In the genomic region with DNA sequence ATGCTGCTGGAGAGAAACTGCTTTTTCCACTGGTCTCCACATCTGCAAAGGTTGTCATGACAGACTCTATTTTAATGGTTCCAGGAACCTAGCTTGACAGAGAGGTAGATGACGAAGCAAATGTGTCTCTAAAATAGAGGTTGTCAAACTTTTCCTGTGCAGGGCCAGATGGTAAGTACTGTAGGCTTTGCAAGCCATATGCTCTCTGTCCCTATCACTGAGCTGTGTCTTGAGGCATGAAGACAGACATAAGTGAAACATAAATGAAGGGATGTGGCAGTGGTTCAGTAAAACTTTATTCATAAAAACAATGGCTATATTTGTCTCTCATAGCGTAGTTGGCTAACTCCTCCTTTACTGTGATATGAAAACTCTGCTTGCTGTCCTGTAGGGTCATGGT, we compare ENCODE assay signal across 25 mouse cellular contexts.
DNase-seq lines count a peak whose midpoint lies in the region; ATAC-seq and TF ChIP-seq lines count a peak whose summit lies in the region.
"Had no signal": no experiment of that assay in that cellular context is flagged by ENCODE, and none has a peak within 500 bp of the region (broad histone marks: within the 10 kb centered on the region; RNA-seq: fewer than 3 reads in every experiment).

No protein-coding gene starts in this region.

- ATAC-seq in forebrain, postnatal 0 days: no peak
- ATAC-seq in forebrain, embryonic 12.5 days (ENCODE audit: low FRiP score): no peak
- no peak for ATAC-seq in heart, embryonic 11.5 days (replicated peaks; ENCODE audit: insufficient number of reproducible peaks, low FRiP score, low TSS enrichment)
- ATAC-seq: activated CD4-positive, CD25-positive, alpha-beta regulatory T cell, adult 4 months; CD4-positive, CD25-positive, alpha-beta regulatory T cell, adult 4 months; forebrain, embryonic 14.5 days; forebrain, embryonic 16.5 days; Patski had no signal

- WGBS in forebrain, postnatal 0 days: 65% methylated on average over 2 of the region's 2 CpGs
- WGBS in forebrain, embryonic 12.5 days: 88% methylated on average over 2 of the region's 2 CpGs
- 67% methylated on average over 2 of the region's 2 CpGs for WGBS in heart, embryonic 11.5 days (ENCODE audit: insufficient replicate concordance)

- no peaks in the 10 kb centered on the region for H3K4me1 ChIP-seq in forebrain, postnatal 0 days (ENCODE audit: insufficient read depth)
- H3K4me1 ChIP-seq in forebrain, embryonic 12.5 days: no peaks in the 10 kb centered on the region
- no peaks in the 10 kb centered on the region for H3K4me1 ChIP-seq in heart, embryonic 11.5 days (ENCODE audit: control insufficient read depth, insufficient read depth, low read length)
- H3K4me1 ChIP-seq: embryonic facial prominence, embryonic 10.5 days; embryonic facial prominence, embryonic 12.5 days had no signal

- no peaks in the 10 kb centered on the region for H3K36me3 ChIP-seq in forebrain, postnatal 0 days (ENCODE audit: insufficient read depth)
- H3K36me3 ChIP-seq in forebrain, embryonic 12.5 days (replicated peaks): no peaks in the 10 kb centered on the region
- no peaks in the 10 kb centered on the region for H3K36me3 ChIP-seq in heart, embryonic 11.5 days (ENCODE audit: control insufficient read depth, insufficient read depth, low read length)
- H3K36me3 ChIP-seq: embryonic facial prominence, embryonic 10.5 days; embryonic facial prominence, embryonic 12.5 days; G1E had no signal

- no peak overlapping the region for H3K4me2 ChIP-seq in forebrain, postnatal 0 days (ENCODE audit: low read depth)
- H3K4me2 ChIP-seq in forebrain, embryonic 12.5 days: no peak overlapping the region
- no peak overlapping the region for H3K4me2 ChIP-seq in heart, embryonic 11.5 days
- H3K4me2 ChIP-seq: embryonic facial prominence, embryonic 12.5 days had no signal

- no peaks in the 10 kb centered on the region for H3K27me3 ChIP-seq in forebrain, postnatal 0 days (ENCODE audit: insufficient read depth, low read length)
- no peaks in the 10 kb centered on the region for H3K27me3 ChIP-seq in forebrain, embryonic 12.5 days
- H3K27me3 ChIP-seq in heart, embryonic 11.5 days (ENCODE audit: control insufficient read depth, insufficient read depth, low read length): no peaks in the 10 kb centered on the region
- H3K27me3 ChIP-seq: CH12.LX; embryonic facial prominence, embryonic 12.5 days; Patski had no signal

- no peak overlapping the region for H3K4me3 ChIP-seq in forebrain, postnatal 0 days (ENCODE audit: low read depth, low read length)
- no peak overlapping the region for H3K4me3 ChIP-seq in forebrain, embryonic 12.5 days (replicated peaks)
- H3K4me3 ChIP-seq in heart, embryonic 11.5 days (ENCODE audit: low read depth, low read length): no peak overlapping the region
- H3K4me3 ChIP-seq: embryonic facial prominence, embryonic 10.5 days; embryonic facial prominence, embryonic 12.5 days had no signal

- H3K9ac ChIP-seq in forebrain, postnatal 0 days: no peak overlapping the region
- no peak overlapping the region for H3K9ac ChIP-seq in forebrain, embryonic 12.5 days
- no peak overlapping the region for H3K9ac ChIP-seq in heart, embryonic 11.5 days (ENCODE audit: low read depth, low read length)
- H3K9ac ChIP-seq: embryonic facial prominence, embryonic 12.5 days had no signal

- H3K9me3 ChIP-seq in forebrain, postnatal 0 days (ENCODE audit: low read length): no peaks in the 10 kb centered on the region
- H3K9me3 ChIP-seq in forebrain, embryonic 12.5 days: no peaks in the 10 kb centered on the region
- H3K9me3 ChIP-seq in heart, embryonic 11.5 days (replicated peaks; ENCODE audit: control insufficient read depth, low read length): no peaks in the 10 kb centered on the region
- H3K9me3 ChIP-seq: embryonic facial prominence, embryonic 10.5 days; embryonic facial prominence, embryonic 12.5 days had no signal

- peak; percentile 7 for DNase-seq in forebrain, postnatal 0 days
- DNase-seq in heart, adult 11 months: peak; percentile 10
- peak; percentile 65 for DNase-seq in brain, adult 2 months (ENCODE audit: low read depth, low spot score)
- DNase-seq in telencephalon, adult 2 months (ENCODE audit: low read depth, low spot score): peak; percentile 50
- no peak for DNase-seq in kidney, postnatal 14 days
- DNase-seq: adrenal gland, adult 8-10 months; adrenal gland, postnatal 14 days; adrenal gland, postnatal 36 days; B cell, adult 2 months; cerebellum, adult 11-12 months; cerebellum, adult 2 months; cerebellum, adult 9-10 months; cerebellum, postnatal 10 days; cerebellum, postnatal 25 days had no signal

- no peak for TF ChIP-seq CTCF in forebrain, postnatal 0 days (IDR thresholded peaks at IDR 0.05; ENCODE audit: low read depth)

- no peak overlapping the region for H3K27ac ChIP-seq in forebrain, postnatal 0 days (ENCODE audit: low read depth, low read length)
- no peak overlapping the region for H3K27ac ChIP-seq in forebrain, embryonic 12.5 days
- H3K27ac ChIP-seq in heart, embryonic 11.5 days (ENCODE audit: low read depth, low read length): no peak overlapping the region
- H3K27ac ChIP-seq: embryonic facial prominence, embryonic 10.5 days; embryonic facial prominence, embryonic 12.5 days had no signal
